Mouse (Mus musculus): Measurements from ENCODE around the gene Sptbn2. TPM values are rescaled to one million over a fixed set of nuclear protein-coding genes. Genes with fewer than 3 reads are reported as not detected.
"Not testable (repeated sequence)": the region's sequence is repeated elsewhere in the genome, so short reads cannot be mapped to it uniquely, and the experiment has no call there.

The Sptbn2 gene
- polyA plus RNA-seq, 1 experiment from 2014 or later, result 3.7 TPM

DNA sequence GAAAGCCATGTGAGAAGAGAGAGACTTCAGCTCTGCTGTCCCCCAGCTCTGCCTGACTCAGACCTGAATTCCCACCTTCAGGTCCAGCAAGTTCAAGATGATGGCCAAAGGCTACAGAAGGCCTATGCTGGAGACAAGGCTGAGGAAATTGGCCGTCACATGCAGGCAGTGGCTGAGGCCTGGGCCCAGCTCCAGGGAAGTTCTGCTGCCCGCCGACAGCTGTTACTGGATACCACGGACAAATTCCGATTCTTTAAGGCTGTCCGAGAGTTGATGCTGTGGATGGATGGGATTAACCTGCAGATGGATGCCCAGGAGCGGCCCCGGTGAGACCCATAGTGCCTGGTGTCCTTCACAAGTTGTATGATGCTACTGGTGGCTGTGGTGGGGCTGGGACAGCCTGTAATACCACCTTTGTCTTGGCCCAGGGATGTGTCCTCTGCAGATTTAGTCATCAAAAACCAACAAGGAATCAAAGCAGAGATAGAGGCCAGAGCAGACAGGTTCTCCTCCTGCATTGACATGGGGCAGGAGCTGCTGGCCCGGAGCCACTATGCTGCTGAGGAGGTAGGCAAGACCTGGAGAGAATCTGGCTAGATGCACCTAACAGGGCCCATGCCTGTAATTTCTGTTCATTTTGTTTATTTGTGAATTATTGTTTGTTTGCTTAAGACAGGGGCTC is 36.8 kb downstream of the Sptbn2 start:
- no peak for ATAC-seq (ENCODE audit: low read depth)
- Histone ChIP-seq H3K4me3 (ENCODE audit: low read depth, low read length) (no peak overlapping the region), H3K9ac (ENCODE audit: low read depth, low read length) (no peak overlapping the region; the same call in 1 of the 2 replicates), H3K27me3 (replicated peaks; ENCODE audit: control insufficient read depth, insufficient read depth, low read length) (no peaks in the 10 kb centered on the region), H3K27ac (replicated peaks; ENCODE audit: low read depth, low read length) (no peak overlapping the region), H3K4me1 (ENCODE audit: control insufficient read depth, insufficient read depth, low read length) (no peaks in the 10 kb centered on the region), H3K9me3 (ENCODE audit: control insufficient read depth, low read length) (no peaks in the 10 kb centered on the region), H3K4me2 (ENCODE audit: low read depth, low read length) (no peak overlapping the region), H3K36me3 (ENCODE audit: control insufficient read depth, insufficient read depth, low read length) (no peaks in the 10 kb centered on the region; the same call in 1 of the 2 replicates)
- no peak for DNase-seq (ENCODE audit: low spot score)
- 81% methylated on average over 9 of the region's 9 CpGs for WGBS

DNA sequence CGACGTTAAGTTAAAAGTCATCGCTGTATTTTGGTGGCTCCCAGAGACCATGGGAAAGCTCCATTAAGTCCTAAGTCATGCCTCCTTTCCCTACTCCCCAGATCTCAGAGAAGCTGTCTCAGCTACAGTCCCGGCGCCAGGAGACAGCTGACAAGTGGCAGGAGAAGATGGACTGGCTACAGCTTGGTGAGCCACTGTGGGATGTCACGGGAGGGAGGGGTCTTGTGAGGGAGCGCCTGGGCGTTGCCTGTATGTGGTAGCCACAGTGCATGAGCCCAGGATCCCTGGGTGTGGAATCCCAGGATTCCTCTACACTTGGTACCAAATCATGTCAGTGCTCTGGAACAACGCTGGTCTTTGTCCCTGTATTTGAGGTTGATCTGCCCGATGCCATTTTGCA is 37.5 kb downstream of the Sptbn2 start:
- DNase-seq (ENCODE audit: low spot score) (no peak), ATAC-seq (ENCODE audit: low read depth) (no peak)
- Histone ChIP-seq H3K4me3 (ENCODE audit: low read depth, low read length) (no peak overlapping the region), H3K36me3 (ENCODE audit: control insufficient read depth, insufficient read depth, low read length) (no peaks in the 10 kb centered on the region; the same call in 1 of the 2 replicates), H3K9me3 (ENCODE audit: control insufficient read depth, low read length) (no peaks in the 10 kb centered on the region), H3K27ac (replicated peaks; ENCODE audit: low read depth, low read length) (no peak overlapping the region), H3K9ac (ENCODE audit: low read depth, low read length) (no peak overlapping the region), H3K27me3 (replicated peaks; ENCODE audit: control insufficient read depth, insufficient read depth, low read length) (no peaks in the 10 kb centered on the region), H3K4me2 (ENCODE audit: low read depth, low read length) (no peak overlapping the region), H3K4me1 (ENCODE audit: control insufficient read depth, insufficient read depth, low read length) (no peaks in the 10 kb centered on the region)
- WGBS, result 82% methylated on average over 10 of the region's 10 CpGs

DNA sequence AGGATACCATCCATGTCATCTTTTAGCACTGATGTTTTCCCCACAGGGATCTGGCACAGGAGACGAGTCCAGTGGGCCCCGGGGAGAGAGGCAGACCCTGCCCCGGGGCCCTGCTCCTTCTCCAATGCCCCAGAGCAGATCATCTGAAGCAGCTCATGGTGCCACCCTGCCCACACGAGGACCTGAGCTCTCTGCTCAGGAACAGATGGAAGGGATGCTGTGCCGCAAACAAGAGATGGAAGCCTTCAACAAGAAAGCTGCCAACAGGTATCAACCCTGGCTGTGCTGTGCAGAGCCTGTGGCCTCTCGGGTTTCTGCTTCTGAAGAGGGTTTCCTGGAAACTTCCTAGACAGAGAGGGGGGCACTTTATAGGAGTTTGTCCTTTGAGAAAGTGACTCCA is 39.0 kb downstream of the Sptbn2 start:
- H3K36me3 ChIP-seq (ENCODE audit: control insufficient read depth, insufficient read depth, low read length), result no peaks in the 10 kb centered on the region; the same call in 1 of the 2 replicates
- no peaks in the 10 kb centered on the region for H3K9me3 ChIP-seq (ENCODE audit: control insufficient read depth, low read length)
- no peaks in the 10 kb centered on the region for H3K4me1 ChIP-seq (ENCODE audit: control insufficient read depth, insufficient read depth, low read length)
- H3K4me2 ChIP-seq (ENCODE audit: low read depth, low read length), result no peak overlapping the region
- ATAC-seq (ENCODE audit: low read depth) (no peak), DNase-seq (ENCODE audit: low spot score) (no peak)
- no peaks in the 10 kb centered on the region for H3K27me3 ChIP-seq (replicated peaks; ENCODE audit: control insufficient read depth, insufficient read depth, low read length)
- H3K27ac ChIP-seq (replicated peaks; ENCODE audit: low read depth, low read length), result no peak overlapping the region
- 74% methylated on average over 6 of the region's 6 CpGs for WGBS
- H3K4me3 ChIP-seq (ENCODE audit: low read depth, low read length), result no peak overlapping the region
- no peak overlapping the region for H3K9ac ChIP-seq (ENCODE audit: low read depth, low read length)

DNA sequence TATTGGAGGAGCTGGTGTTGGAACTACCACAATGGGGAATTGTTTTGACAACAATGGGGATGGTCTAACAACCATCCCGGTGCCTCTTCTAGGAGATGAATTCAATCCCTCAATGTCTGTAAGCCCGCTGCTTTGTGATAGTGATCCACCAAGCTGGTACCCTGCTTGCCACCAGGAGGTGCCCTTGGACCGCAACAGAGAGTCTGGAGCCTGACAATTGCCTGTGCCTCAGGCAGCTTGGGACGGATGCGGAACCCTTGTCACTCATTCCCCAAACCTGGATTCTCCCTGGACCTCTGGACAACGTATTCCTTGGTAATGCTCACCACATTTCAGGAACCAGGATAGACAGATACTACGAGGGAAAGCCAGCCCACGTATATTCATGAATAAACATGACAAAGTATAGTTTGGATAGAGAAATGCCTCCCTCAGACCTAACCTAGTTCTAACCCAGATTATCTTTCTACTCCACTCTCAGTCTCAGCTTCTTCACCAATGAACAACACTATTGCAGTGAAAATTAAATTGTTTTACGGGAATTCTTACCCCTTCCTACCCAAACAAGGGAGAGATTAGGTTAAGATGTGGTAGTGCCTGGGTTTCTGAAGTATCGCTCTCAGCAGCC is 44.7 kb downstream of the Sptbn2 start:
- Histone ChIP-seq H3K4me2 (ENCODE audit: low read depth, low read length) (peak overlapping the region; percentile 75), H3K4me1 (ENCODE audit: control insufficient read depth, insufficient read depth, low read length) (peaks cover 23% of the 10 kb centered on the region), H3K9ac (ENCODE audit: low read depth, low read length) (peak overlapping the region; percentile 62), H3K27ac (replicated peaks; ENCODE audit: low read depth, low read length) (peak overlapping the region; percentile 90), H3K9me3 (ENCODE audit: control insufficient read depth, low read length) (no peaks in the 10 kb centered on the region), H3K4me3 (ENCODE audit: low read depth, low read length) (peak overlapping the region; percentile 58), H3K36me3 (ENCODE audit: control insufficient read depth, insufficient read depth, low read length) (peaks cover 24% of the 10 kb centered on the region), H3K27me3 (replicated peaks; ENCODE audit: control insufficient read depth, insufficient read depth, low read length) (no peaks in the 10 kb centered on the region)
- DNase-seq (ENCODE audit: low spot score) (peak; percentile 94), ATAC-seq (ENCODE audit: low read depth) (peak; percentile 79)
- WGBS, result 1% methylated on average over 10 of the region's 10 CpGs

DNA sequence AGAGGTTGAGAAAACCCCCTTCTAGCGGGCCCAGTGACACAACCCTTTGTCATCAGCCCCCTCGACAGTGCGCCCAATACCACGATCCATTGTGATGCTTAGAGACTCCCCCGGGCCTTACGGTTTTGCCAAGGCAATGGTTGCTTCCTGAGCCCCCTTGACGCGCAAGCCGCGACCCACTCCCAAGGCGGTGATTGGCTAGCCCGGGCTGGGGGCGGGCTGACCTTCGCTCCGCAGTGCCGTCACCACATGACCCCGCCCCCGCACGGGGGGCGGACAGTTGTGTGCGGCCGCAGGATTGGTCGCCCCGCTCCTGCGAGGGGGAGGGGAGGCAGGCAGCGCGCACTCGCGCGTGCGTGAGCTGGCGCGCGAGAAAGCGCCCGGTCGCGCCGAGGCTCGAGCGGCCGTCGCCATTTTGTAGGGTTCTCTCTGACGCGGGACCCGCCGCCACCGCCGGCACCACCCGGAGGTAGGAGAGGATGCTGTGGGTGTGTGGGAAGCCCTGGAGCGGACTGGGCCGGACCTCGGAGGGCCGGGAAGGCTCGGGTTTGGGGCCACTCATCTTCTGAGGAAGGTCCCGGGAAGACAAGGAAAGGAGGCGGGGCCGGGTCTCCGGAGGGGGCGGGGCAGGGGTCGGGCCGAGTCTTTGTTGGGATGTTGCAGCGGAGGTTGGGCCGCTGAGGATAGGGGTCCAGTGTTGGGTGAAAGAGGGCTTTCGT is 45.4 kb downstream of the Sptbn2 start, which contains the start of gene Rbm4b:
Gene Rbm4b (plus strand): TSS at position 305 of the 719 bp plus-strand sequence.
- Histone ChIP-seq H3K36me3 (ENCODE audit: control insufficient read depth, insufficient read depth, low read length) (peaks cover 31% of the 10 kb centered on the region), H3K4me1 (ENCODE audit: control insufficient read depth, insufficient read depth, low read length) (peaks cover 23% of the 10 kb centered on the region), H3K4me3 (ENCODE audit: low read depth, low read length) (peak within 1 kb of the TSS; percentile 58), H3K9ac (ENCODE audit: low read depth, low read length) (peak within 1 kb of the TSS; percentile 80), H3K4me2 (ENCODE audit: low read depth, low read length) (peak within 1 kb of the TSS; percentile 75), H3K27ac (replicated peaks; ENCODE audit: low read depth, low read length) (peak within 1 kb of the TSS; percentile 90), H3K9me3 (ENCODE audit: control insufficient read depth, low read length) (no peaks in the 10 kb centered on the region), H3K27me3 (replicated peaks; ENCODE audit: control insufficient read depth, insufficient read depth, low read length) (no peaks in the 10 kb centered on the region)
- peak; percentile 96 for ATAC-seq (ENCODE audit: low read depth)
- peak; percentile 98 for DNase-seq (ENCODE audit: low spot score)
- under 1% methylated on average over 37 of the region's 65 CpGs for WGBS

DNA sequence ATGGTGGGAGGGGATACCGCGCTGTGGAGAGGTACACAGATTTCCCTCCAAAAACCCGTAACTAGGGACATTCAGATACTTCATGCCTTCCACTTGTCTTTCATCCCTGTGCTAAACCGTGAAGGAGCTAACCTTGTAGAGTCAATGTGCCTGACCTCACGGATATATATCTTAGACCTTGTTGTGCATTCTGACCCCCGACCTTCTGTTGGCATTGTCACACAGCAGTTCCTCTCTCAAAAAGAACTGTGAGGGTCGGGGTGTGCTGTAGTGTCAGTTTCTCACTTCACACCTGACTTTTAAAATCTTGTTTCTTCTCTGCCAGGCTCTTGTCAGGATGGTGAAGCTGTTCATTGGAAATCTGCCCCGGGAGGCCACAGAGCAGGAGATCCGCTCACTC is 46.0 kb downstream of the Sptbn2 start:
- H3K27me3 ChIP-seq (replicated peaks; ENCODE audit: control insufficient read depth, insufficient read depth, low read length), result no peaks in the 10 kb centered on the region
- WGBS, result 9% methylated on average over 9 of the region's 9 CpGs

GRCm38 (mm10) chr19:4760544-4760943 is 49.6 kb downstream of the Sptbn2 start:
- H3K4me1 ChIP-seq (ENCODE audit: control insufficient read depth, insufficient read depth, low read length), result peaks cover 23% of the 10 kb centered on the region
- H3K4me3 ChIP-seq (ENCODE audit: low read depth, low read length); H3K9ac ChIP-seq (ENCODE audit: low read depth, low read length); H3K9me3 ChIP-seq (ENCODE audit: control insufficient read depth, low read length); H3K27ac ChIP-seq (replicated peaks; ENCODE audit: low read depth, low read length); DNase-seq (ENCODE audit: low spot score); H3K27me3 ChIP-seq (replicated peaks; ENCODE audit: control insufficient read depth, insufficient read depth, low read length); ATAC-seq (ENCODE audit: low read depth); H3K4me2 ChIP-seq (ENCODE audit: low read depth, low read length): not testable (repeated sequence)
- H3K36me3 ChIP-seq (ENCODE audit: control insufficient read depth, insufficient read depth, low read length), result peaks cover 72% of the 10 kb centered on the region
- WGBS, result 86% methylated on average over 8 of the region's 8 CpGs

More for the DNA sequence above, 46.0 kb downstream of the Sptbn2 start:
- peaks cover 37% of the 10 kb centered on the region for H3K36me3 ChIP-seq (ENCODE audit: control insufficient read depth, insufficient read depth, low read length)
- H3K4me1 ChIP-seq (ENCODE audit: control insufficient read depth, insufficient read depth, low read length), result peaks cover 23% of the 10 kb centered on the region
- DNase-seq (ENCODE audit: low spot score) (no peak), ATAC-seq (ENCODE audit: low read depth) (no peak)
- peak overlapping the region; percentile 75 for H3K4me2 ChIP-seq (ENCODE audit: low read depth, low read length)
- H3K9ac ChIP-seq (ENCODE audit: low read depth, low read length), result peak overlapping the region; percentile 80
- H3K9me3 ChIP-seq (ENCODE audit: control insufficient read depth, low read length), result no peaks in the 10 kb centered on the region
- peak overlapping the region; percentile 58 for H3K4me3 ChIP-seq (ENCODE audit: low read depth, low read length)
- peak overlapping the region; percentile 90; the same call in 1 of the 2 replicates for H3K27ac ChIP-seq (replicated peaks; ENCODE audit: low read depth, low read length)

GRCm38 (mm10) chr19:4762876-4763275 is 51.9 kb downstream of the Sptbn2 start:
- ATAC-seq (ENCODE audit: low read depth), result no peak
- Histone ChIP-seq H3K4me1 (ENCODE audit: control insufficient read depth, insufficient read depth, low read length) (peaks cover 18% of the 10 kb centered on the region), H3K27ac (replicated peaks; ENCODE audit: low read depth, low read length) (no peak overlapping the region), H3K9ac (ENCODE audit: low read depth, low read length) (no peak overlapping the region), H3K4me3 (ENCODE audit: low read depth, low read length) (no peak overlapping the region), H3K4me2 (ENCODE audit: low read depth, low read length) (no peak overlapping the region), H3K9me3 (ENCODE audit: control insufficient read depth, low read length) (no peaks in the 10 kb centered on the region), H3K36me3 (ENCODE audit: control insufficient read depth, insufficient read depth, low read length) (peaks cover 88% of the 10 kb centered on the region), H3K27me3 (replicated peaks; ENCODE audit: control insufficient read depth, insufficient read depth, low read length) (no peaks in the 10 kb centered on the region)
- WGBS, result 67% methylated on average over 1 of the region's 1 CpGs
- peak; percentile 5 for DNase-seq (ENCODE audit: low spot score)
